Mouse (Mus musculus) heart, embryonic 10.5 days (tissue): ENCODE measurements around the gene Htr1d. TPM values are rescaled to one million over a fixed set of nuclear protein-coding genes. Genes with fewer than 3 reads are reported as not detected.

ENCODE experiments used
- DNase-seq: peaks from one replicate; pipeline ENCODE4 v3.0.0-alpha.2; 2017; ENCODE audit warnings: low spot score
- H3K27ac ChIP-seq: fragments of 300-500 bp; sonication (generic); 2 replicates; pipeline ENCODE4 v1.5.1; 2016; ENCODE audit warnings: mild to moderate bottlenecking
- H3K27me3 ChIP-seq: fragments of 300-500 bp; sonication (generic); 2 replicates; pipeline ENCODE4 v1.6.1; 2016; ENCODE audit warnings: mild to moderate bottlenecking; ENCODE audit not compliant: poor library complexity, insufficient read depth, severe bottlenecking
- H3K36me3 ChIP-seq: fragments of 300-500 bp; sonication (generic); 2 replicates; pipeline ENCODE4 v1.6.1; 2016; ENCODE audit warnings: mild to moderate bottlenecking, moderate library complexity
- H3K4me1 ChIP-seq: fragments of 300-500 bp; sonication (generic); 2 replicates; pipeline ENCODE4 v1.6.1; 2016; ENCODE audit warnings: mild to moderate bottlenecking
- H3K4me3 ChIP-seq: fragments of 300-500 bp; sonication (generic); 2 replicates; pipeline ENCODE4 v1.5.1; 2016; ENCODE audit warnings: mild to moderate bottlenecking, moderate library complexity
- H3K9me3 ChIP-seq: fragments of 300-500 bp; sonication (generic); 2 replicates; pipeline ENCODE4 v1.6.1; 2016; ENCODE audit warnings: mild to moderate bottlenecking, moderate library complexity
- WGBS: fragments of 180-500 bp; shearing (Covaris S2); methylation state at CpG from one replicate; pipeline ENCODE4 v1.1.7; 2016; 5-methylcytosine and 5-hydroxymethylcytosine counted together
- polyA plus RNA-seq: library from polyadenylated mRNA; unstranded; fragments of >200 nt; fragmentation: Nextera tagmentation; extraction: Ambion mirVana; gene quantifications from 2 replicates; pipeline ENCODE4 v1.2.1, GENCODE M21; 2016

Htr1d gene
- polyA plus RNA-seq, 1 experiment from 2014 or later = 0.19 TPM

- Histone ChIP-seq H3K4me1 (peaks cover 22% of the 10 kb centered on the region), H3K36me3 (no peaks in the 10 kb centered on the region), H3K9me3 (no peaks in the 10 kb centered on the region), H3K4me3 (no peak overlapping the region), H3K27ac (no peak overlapping the region), H3K27me3 (peaks cover 24% of the 10 kb centered on the region)
- no peak for DNase-seq
- 26% methylated on average over 11 of the region's 11 CpGs for WGBS
These were observed 7.5 kb downstream of the Htr1d start for GRCm38 (mm10) chr4:136430609-136431375.

DNA sequence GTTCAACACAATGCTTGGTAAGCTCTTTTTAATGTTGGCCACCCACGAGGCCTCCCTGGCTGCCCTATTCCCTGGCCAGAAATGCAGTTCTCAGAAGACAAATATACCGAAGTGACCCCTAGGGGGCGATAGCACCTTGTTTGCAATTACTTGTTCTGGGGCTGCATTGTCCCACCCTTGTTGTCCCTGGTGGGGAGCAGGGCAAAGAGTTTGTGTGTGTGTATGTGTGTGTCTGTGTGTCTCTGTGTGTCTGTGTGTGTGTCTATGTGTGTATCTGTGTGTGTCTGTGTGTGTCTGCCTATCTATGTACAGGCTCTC is 8.0 kb downstream of the Htr1d start:
- Histone ChIP-seq H3K4me1 (peaks cover 22% of the 10 kb centered on the region), H3K36me3 (no peaks in the 10 kb centered on the region), H3K9me3 (no peaks in the 10 kb centered on the region), H3K27ac (no peak overlapping the region), H3K4me3 (no peak overlapping the region), H3K27me3 (peaks cover 19% of the 10 kb centered on the region)
- WGBS = 2% methylated on average over 3 of the region's 3 CpGs
- DNase-seq = no peak

GRCm38 (mm10) chr4:136434029-136434428 is 10.7 kb downstream of the Htr1d start:
- no peak for DNase-seq
- WGBS = 79% methylated on average over 4 of the region's 4 CpGs
- Histone ChIP-seq H3K27me3 (peaks cover 10% of the 10 kb centered on the region; the same call in 1 of the 2 replicates), H3K4me3 (no peak overlapping the region), H3K36me3 (no peaks in the 10 kb centered on the region), H3K4me1 (peaks cover 21% of the 10 kb centered on the region), H3K27ac (no peak overlapping the region), H3K9me3 (no peaks in the 10 kb centered on the region)

GRCm38 (mm10) chr4:136439106-136439505 is 15.8 kb downstream of the Htr1d start:
- no peaks in the 10 kb centered on the region for H3K27me3 ChIP-seq
- no peak for DNase-seq
- H3K4me1 ChIP-seq = 0 out of 2 replicates have a peak, but pooled peaks cover 3% of the 10 kb centered on the region
- H3K4me3 ChIP-seq = no peak overlapping the region
- H3K27ac ChIP-seq = no peak overlapping the region
- H3K36me3 ChIP-seq = no peaks in the 10 kb centered on the region
- H3K9me3 ChIP-seq = no peaks in the 10 kb centered on the region
- WGBS = 66% methylated on average over 4 of the region's 4 CpGs

DNA sequence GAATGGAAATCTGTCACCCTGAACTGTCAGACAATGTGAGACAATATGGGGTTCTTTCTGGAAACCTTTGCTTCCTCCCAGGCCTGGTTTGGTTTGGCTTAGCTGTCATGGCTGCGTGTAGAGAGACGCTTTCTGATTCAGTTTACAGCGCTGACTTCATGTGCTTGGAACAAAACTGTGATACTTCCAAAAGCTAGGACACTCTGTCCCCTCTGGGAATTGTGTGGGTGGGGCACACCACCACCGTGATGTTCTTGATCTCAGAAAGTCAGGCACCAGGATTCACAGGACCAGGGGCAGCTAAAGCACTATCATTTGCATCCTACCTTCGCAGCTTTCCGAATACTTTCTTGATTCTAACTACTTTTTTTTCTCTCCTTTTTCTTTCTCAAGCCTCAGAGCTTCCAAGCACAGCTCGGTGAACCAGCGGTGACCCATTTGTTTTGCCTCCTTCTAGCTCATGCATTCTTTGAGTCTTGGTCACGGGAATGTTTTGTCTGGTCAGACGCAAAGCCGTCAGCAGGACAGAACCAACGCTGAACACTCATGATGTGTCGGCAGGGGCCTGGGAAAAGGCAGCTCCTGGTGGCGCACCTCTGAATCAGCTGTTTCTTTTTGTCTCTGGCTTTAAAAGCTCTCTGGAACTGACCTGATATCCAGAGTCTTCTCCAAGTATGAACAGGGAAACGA is 18.2 kb downstream of the Htr1d start:
- Histone ChIP-seq H3K27ac (no peak overlapping the region), H3K36me3 (no peaks in the 10 kb centered on the region), H3K4me3 (no peak overlapping the region), H3K9me3 (no peaks in the 10 kb centered on the region), H3K4me1 (0 out of 2 replicates have a peak, but pooled peaks cover 3% of the 10 kb centered on the region), H3K27me3 (no peaks in the 10 kb centered on the region)
- WGBS = 61% methylated on average over 15 of the region's 15 CpGs
- DNase-seq = no peak

DNA sequence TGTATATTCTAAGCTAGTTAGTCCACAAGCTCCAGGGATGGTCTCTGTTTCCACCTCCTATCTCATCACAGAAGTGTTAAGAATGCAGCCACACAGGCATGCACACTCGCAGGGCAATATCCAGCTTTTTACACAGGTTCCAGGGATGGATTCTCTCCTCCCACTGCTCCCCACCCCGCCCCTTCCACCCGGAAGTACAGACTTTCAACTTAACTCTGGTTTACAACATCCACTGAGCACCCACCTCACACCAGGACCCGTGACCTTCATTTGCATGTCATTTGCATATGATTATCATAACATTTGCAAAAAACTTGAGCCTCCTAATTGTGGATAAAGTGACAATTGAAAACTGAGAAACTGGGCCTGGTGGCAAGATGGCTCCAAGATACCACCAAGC is 21.2 kb downstream of the Htr1d start:
- H3K9me3 ChIP-seq = no peaks in the 10 kb centered on the region
- no peaks in the 10 kb centered on the region for H3K27me3 ChIP-seq
- H3K27ac ChIP-seq = no peak overlapping the region
- H3K4me1 ChIP-seq = no peaks in the 10 kb centered on the region
- H3K4me3 ChIP-seq = no peak overlapping the region
- no peak for DNase-seq
- H3K36me3 ChIP-seq = no peaks in the 10 kb centered on the region
- WGBS = 69% methylated on average over 4 of the region's 4 CpGs

GRCm38 (mm10) chr4:136449795-136450194 is 26.5 kb downstream of the Htr1d start:
- peaks cover 10% of the 10 kb centered on the region for H3K4me1 ChIP-seq
- H3K27ac ChIP-seq = no peak overlapping the region
- no peaks in the 10 kb centered on the region for H3K36me3 ChIP-seq
- no peak overlapping the region for H3K4me3 ChIP-seq
- no peaks in the 10 kb centered on the region for H3K27me3 ChIP-seq
- 84% methylated on average over 5 of the region's 5 CpGs for WGBS
- no peak for DNase-seq
- no peaks in the 10 kb centered on the region for H3K9me3 ChIP-seq

DNA sequence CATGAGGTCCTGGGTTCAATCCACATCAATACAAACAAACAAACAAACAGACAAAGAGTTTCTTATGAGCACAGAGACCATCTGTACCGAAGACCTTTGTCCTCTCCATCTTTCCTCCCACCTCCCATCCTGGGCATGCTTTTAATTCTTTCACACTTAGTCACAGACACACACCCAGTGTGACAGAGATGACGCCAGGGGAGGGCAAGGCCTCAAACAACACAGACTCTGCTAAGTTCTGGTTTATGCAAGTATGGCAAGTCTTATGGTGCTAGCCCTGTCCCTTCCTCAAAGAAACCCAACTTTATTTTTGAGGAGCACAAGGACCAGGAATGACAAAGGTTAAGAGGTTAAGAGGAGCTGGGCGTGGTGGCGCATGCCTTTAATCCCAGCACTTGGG is 26.9 kb downstream of the Htr1d start:
- Histone ChIP-seq H3K4me3 (no peak overlapping the region), H3K9me3 (no peaks in the 10 kb centered on the region), H3K36me3 (no peaks in the 10 kb centered on the region), H3K4me1 (peaks cover 14% of the 10 kb centered on the region), H3K27ac (no peak overlapping the region), H3K27me3 (no peaks in the 10 kb centered on the region)
- WGBS = 66% methylated on average over 4 of the region's 4 CpGs
- DNase-seq = no peak

DNA sequence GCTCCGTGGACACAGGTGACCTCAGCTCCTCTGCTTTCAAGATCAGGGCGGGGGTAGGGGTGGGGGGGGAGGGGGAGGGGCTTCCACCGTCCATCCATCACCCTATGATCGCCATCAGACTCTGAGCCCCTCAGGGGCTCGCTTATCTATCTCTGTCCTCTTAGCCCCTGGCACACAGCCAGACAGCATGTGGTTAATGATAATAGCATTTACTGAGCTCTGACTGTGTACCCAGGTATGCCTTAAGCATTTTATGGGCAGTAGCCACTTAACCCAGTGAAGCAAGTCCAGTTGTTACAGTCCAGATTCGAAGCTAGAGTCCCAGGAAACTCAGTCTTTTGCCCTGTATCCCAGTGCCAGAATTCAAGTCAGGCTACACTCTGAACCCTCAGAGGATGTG is 28.2 kb downstream of the Htr1d start:
- H3K4me3 ChIP-seq = no peak overlapping the region
- H3K36me3 ChIP-seq = no peaks in the 10 kb centered on the region
- DNase-seq = no peak
- H3K27ac ChIP-seq = 0 out of 2 replicates have a peak overlapping the region, but pooled peaks have one; percentile 52
- peaks cover 16% of the 10 kb centered on the region for H3K4me1 ChIP-seq
- H3K27me3 ChIP-seq = no peaks in the 10 kb centered on the region
- WGBS = 8% methylated on average over 6 of the region's 6 CpGs
- H3K9me3 ChIP-seq = no peaks in the 10 kb centered on the region

GRCm38 (mm10) chr4:136452286-136452685 is 29.0 kb downstream of the Htr1d start:
- H3K4me1 ChIP-seq = peaks cover 16% of the 10 kb centered on the region
- H3K27me3 ChIP-seq = no peaks in the 10 kb centered on the region
- H3K9me3 ChIP-seq = no peaks in the 10 kb centered on the region
- no peak for DNase-seq
- H3K4me3 ChIP-seq = no peak overlapping the region
- H3K36me3 ChIP-seq = no peaks in the 10 kb centered on the region
- no peak overlapping the region for H3K27ac ChIP-seq
- WGBS = 79% methylated on average over 3 of the region's 3 CpGs

- Histone ChIP-seq H3K27ac (no peak overlapping the region), H3K4me3 (no peak overlapping the region), H3K9me3 (no peaks in the 10 kb centered on the region), H3K4me1 (peaks cover 16% of the 10 kb centered on the region), H3K36me3 (no peaks in the 10 kb centered on the region), H3K27me3 (no peaks in the 10 kb centered on the region)
- no peak for DNase-seq
- 53% methylated on average over 5 of the region's 5 CpGs for WGBS
These were observed 29.5 kb downstream of the Htr1d start for GRCm38 (mm10) chr4:136452792-136453191.

DNA sequence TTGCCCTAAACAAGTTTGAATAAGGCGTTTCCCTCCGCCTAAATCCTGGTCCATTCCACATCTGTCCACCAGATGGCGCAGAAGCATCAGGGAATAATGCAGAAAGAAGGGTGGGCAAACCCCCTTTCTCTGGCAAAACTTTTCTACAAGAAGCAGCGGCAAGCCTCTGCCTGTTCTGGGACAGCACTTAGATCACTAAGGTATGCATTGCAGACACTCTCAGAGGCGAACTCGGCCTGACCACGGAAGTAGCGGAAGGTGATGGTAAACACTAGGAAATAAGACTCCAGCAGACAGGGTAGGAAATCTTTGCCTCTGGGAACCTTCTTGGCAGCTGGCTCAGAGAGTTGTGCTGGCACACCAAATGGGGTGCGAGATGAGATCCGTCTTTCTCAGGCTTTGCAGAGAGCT is 31.5 kb downstream of the Htr1d start:
- H3K36me3 ChIP-seq = no peaks in the 10 kb centered on the region
- DNase-seq = peak; percentile 92
- peaks cover 16% of the 10 kb centered on the region for H3K4me1 ChIP-seq
- H3K4me3 ChIP-seq = peak overlapping the region; percentile 51
- no peaks in the 10 kb centered on the region for H3K27me3 ChIP-seq
- no peaks in the 10 kb centered on the region for H3K9me3 ChIP-seq
- WGBS = 4% methylated on average over 10 of the region's 10 CpGs
- no peak overlapping the region for H3K27ac ChIP-seq

DNA sequence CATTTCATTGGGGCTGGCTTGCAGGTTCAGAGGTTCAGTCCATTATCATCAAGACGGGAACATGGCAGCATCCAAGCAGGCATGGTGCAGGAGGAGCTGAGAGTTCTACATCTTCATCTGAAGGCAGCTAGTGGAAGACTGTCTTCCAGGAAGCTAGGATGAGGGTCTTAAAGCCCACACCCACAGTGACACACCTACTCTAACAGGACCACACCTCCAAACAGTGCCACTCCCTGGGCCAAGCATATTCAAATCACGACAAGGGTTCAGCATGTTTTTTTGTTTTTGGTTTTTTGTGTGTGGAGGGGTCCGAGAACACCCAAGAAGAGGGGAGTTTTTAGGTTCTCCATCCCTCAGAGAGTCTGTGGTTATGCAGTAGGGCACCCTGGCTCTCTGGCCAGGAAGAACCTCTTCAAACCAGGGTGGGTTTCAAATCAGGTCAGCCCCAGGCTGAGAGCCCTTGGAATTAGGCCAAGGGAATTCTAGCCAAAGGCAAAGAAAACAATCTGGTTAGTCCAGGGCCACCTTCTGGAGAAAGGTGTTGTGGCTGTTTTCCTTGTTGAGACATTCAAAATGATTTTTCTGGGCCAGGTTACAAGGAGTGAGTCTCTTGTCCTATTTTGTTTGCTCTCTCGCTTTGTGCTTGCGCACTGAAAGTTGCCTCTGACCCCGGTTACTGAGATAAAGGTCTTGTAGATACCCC is 33.3 kb downstream of the Htr1d start:
- Histone ChIP-seq H3K27me3 (peaks cover 6% of the 10 kb centered on the region; the same call in 1 of the 2 replicates), H3K4me1 (peaks cover 11% of the 10 kb centered on the region), H3K9me3 (no peaks in the 10 kb centered on the region), H3K27ac (no peak overlapping the region), H3K4me3 (no peak overlapping the region), H3K36me3 (no peaks in the 10 kb centered on the region)
- WGBS = 87% methylated on average over 6 of the region's 6 CpGs
- DNase-seq = no peak
